Mouse (Mus musculus) brain, embryonic 14.5 days (tissue): ENCODE data around the gene Fry.

Experiments
- CTCF ChIP-seq: fragments of 200-500 bp; IDR thresholded peaks from 2 replicates; pipeline ENCODE4 v1.5.1; 2012; ENCODE audit warnings: inconsistent platforms, mild to moderate bottlenecking, moderate library complexity, borderline replicate concordance; ENCODE audit not compliant: insufficient read depth, insufficient read length; ENCODE audit errors: extremely low read depth
- POLR2A ChIP-seq: fragments of 200-500 bp; IDR thresholded peaks from 2 replicates; pipeline ENCODE4 v1.6.1; 2012; ENCODE audit warnings: mild to moderate bottlenecking, inconsistent platforms, borderline replicate concordance; ENCODE audit not compliant: poor library complexity, insufficient read depth, insufficient read length, severe bottlenecking; ENCODE audit errors: extremely low read depth

GRCm38 (mm10) chr5:150314582-150314981 lies 196.1 kb downstream of the Fry start:
- no peak for TF ChIP-seq CTCF
- no peak for TF ChIP-seq POLR2A
